Mouse (Mus musculus) kidney, adult 10 weeks (tissue): Measurements from ENCODE around the gene Susd4. TPM values are rescaled to one million over a fixed set of nuclear protein-coding genes. Genes with fewer than 3 reads are reported as not detected.

ENCODE experiments used
- polyA plus RNA-seq: library from polyadenylated mRNA; stranded (reverse); fragments of 350-450 nt; fragmentation: Illumina TruSeq; extraction: RNeasy Lipid Tissue Mini Kit (QIAGEN cat#74804); gene quantifications from one replicate; pipeline ENCODE4 v1.2.3, GENCODE M21; 2014; ENCODE audit warnings: low read depth, low replicate concordance

Gene Susd4
- 1.2 TPM for polyA plus RNA-seq

DNA sequence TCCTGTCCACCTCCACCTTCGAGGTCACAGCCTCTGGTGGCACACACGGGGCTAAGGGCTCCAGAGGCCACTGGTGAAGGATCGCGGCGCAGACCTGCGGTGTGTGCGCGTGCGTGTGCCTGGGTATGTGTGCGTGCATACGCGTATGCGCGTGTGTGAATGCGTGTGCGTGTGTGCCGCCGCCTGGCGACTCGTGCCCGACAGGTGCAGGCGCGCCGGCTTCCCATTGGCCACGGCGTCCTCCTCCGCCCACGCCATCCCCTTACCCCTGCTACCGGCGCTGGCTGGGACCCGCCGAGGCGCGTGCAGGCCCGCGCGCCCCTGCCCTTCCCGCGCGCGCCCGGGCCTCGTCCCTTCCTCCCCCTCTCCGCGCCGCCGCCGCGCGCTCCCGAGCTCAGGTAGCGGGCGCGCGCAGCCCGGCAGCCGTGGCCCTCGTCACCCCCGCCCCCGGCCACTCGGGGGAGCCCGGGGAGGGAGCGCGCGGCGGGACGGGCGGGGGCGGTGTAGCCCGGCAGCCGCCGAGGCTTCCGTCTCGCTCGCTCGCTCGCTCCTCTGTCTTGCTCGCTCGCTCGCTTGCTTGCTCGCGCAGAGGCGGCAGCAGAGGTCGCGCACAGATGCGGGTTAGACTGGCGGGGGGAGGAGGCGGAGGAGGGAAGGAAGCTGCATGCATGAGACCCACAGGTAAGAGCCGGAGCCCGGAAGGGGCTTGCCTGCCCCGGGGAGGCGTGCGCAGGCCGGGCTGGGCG, at the start of gene Susd4:
TSS of gene Susd4 (plus strand) at position 145 of the 746 bp plus-strand sequence.

DNA sequence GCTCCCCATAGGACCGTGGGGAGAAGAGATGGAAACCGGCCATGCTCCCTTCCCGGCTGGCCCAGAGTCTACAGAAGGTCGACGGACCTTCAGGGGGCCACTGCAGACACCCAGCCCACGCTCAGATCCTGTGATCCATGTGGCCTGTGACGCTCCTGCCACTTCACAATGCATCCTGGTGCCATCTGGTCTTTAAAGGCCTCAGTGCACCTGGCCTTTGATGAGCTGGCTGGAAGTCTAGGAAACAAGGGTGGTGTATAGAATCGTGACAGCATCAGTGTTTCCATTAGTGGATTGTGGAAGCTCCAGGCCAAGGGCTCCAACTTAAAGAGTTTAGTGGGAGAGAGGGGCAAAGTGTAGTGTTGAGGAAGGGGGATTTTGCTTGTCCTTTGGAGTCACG, 14.6 kb upstream of the Susd4 start, which contains the start of gene Ccdc185:
TSS of gene Ccdc185 (minus strand) at position 101 of the 400 bp plus-strand sequence.

Other genes starting within 250 kb of the Susd4 start
- 71.7 TPM for gene Capn2, start 246.3 kb upstream of the Susd4 start, polyA plus RNA-seq
- not detected for gene Capn8, start 198.9 kb upstream of the Susd4 start, polyA plus RNA-seq
- gene Ccdc185, start 14.7 kb upstream of the Susd4 start, polyA plus RNA-seq: not detected
- 0.24 TPM for gene Tlr5, start 190.9 kb downstream of the Susd4 start, polyA plus RNA-seq